Mouse (Mus musculus) midbrain, embryonic 11.5 days (tissue): ENCODE results near the gene Rnf150. TPM values are rescaled to one million over a fixed set of nuclear protein-coding genes. Genes with fewer than 3 reads are reported as not detected.

Experiments
- ATAC-seq: fragments of 200-750 bp; cut with Nextera tagmentation; 2 replicates; pipeline ENCODE4 v1.8.0; 2017; ENCODE audit warnings: moderate TSS enrichment, moderate library complexity; ENCODE audit not compliant: low FRiP score
- DNase-seq: peaks from one replicate; pipeline ENCODE4 v3.0.0; 2015; ENCODE audit warnings: low spot score; ENCODE audit errors: missing footprints
- H3K27ac ChIP-seq: fragments of 300-500 bp; sonication (generic); 2 replicates; pipeline ENCODE4 v1.5.1; 2014; ENCODE audit warnings: low read depth, low read length
- H3K27me3 ChIP-seq: fragments of 300-500 bp; sonication (generic); 2 replicates; pipeline ENCODE4 v1.6.1; 2014; ENCODE audit warnings: mild to moderate bottlenecking, low read length, moderate library complexity, mixed read lengths; ENCODE audit not compliant: control insufficient read depth, insufficient read depth
- H3K36me3 ChIP-seq: fragments of 300-500 bp; sonication (generic); 2 replicates; pipeline ENCODE4 v1.6.1; 2014; ENCODE audit warnings: mild to moderate bottlenecking, low read length, moderate library complexity, mixed read lengths; ENCODE audit not compliant: control insufficient read depth, insufficient read depth
- H3K4me1 ChIP-seq: fragments of 300-500 bp; sonication (generic); 2 replicates; pipeline ENCODE4 v1.6.1; 2014; ENCODE audit warnings: low read length; ENCODE audit not compliant: control insufficient read depth, insufficient read depth
- H3K4me2 ChIP-seq: fragments of 300-500 bp; sonication (generic); 2 replicates; pipeline ENCODE4 v1.6.1; 2014; ENCODE audit warnings: mild to moderate bottlenecking, moderate library complexity
- H3K4me3 ChIP-seq: fragments of 300-500 bp; sonication (generic); 2 replicates; pipeline ENCODE4 v1.5.1; 2014; ENCODE audit warnings: low read depth, low read length
- H3K9ac ChIP-seq: fragments of 300-500 bp; sonication (generic); 2 replicates; pipeline ENCODE4 v1.6.1; 2014; ENCODE audit warnings: low read length
- H3K9me3 ChIP-seq: fragments of 300-500 bp; sonication (generic); 2 replicates; pipeline ENCODE4 v1.6.1; 2016; ENCODE audit warnings: low read length; ENCODE audit not compliant: control insufficient read depth
- WGBS: fragments of 180-500 bp; shearing (Covaris S2); extraction: QIAGEN DNeasy Blood & Tissue Kit; methylation state at CpG from one replicate; pipeline ENCODE4 v1.1.7; 2014; 5-methylcytosine and 5-hydroxymethylcytosine counted together
- polyA plus RNA-seq: library from polyadenylated mRNA; unstranded; fragments of >200 nt; fragmentation: Nextera tagmentation; extraction: Ambion mirVana; gene quantifications from 2 replicates; pipeline ENCODE4 v1.2.1, GENCODE M21; 2014

The Rnf150 gene
- polyA plus RNA-seq, 1 experiment from 2014 or later, result 1.2 TPM

- 90% methylated on average over 5 of the region's 5 CpGs for WGBS
- ATAC-seq, result no peak
- H3K27me3 ChIP-seq, result no peaks in the 10 kb centered on the region
Observed at GRCm38 (mm10) chr8:83009481-83009880, 146.3 kb downstream of the Rnf150 start.

GRCm38 (mm10) chr8:83011286-83011685 lies 148.1 kb downstream of the Rnf150 start:
- no peak overlapping the region for H3K27ac ChIP-seq
- WGBS, result 69% methylated on average over 2 of the region's 2 CpGs
- no peak for ATAC-seq

More at GRCm38 (mm10) chr8:83009481-83009880, 146.3 kb downstream of the Rnf150 start:
- Histone ChIP-seq H3K4me2 (no peak overlapping the region), H3K36me3 (no peaks in the 10 kb centered on the region), H3K4me1 (no peaks in the 10 kb centered on the region), H3K4me3 (no peak overlapping the region), H3K27ac (no peak overlapping the region), H3K9ac (no peak overlapping the region), H3K9me3 (no peaks in the 10 kb centered on the region)
- peak; percentile 54 for DNase-seq

GRCm38 (mm10) chr8:83011758-83012157 lies 148.6 kb downstream of the Rnf150 start:
- Histone ChIP-seq H3K4me3 (no peak overlapping the region), H3K36me3 (no peaks in the 10 kb centered on the region), H3K9ac (no peak overlapping the region), H3K27me3 (no peaks in the 10 kb centered on the region), H3K9me3 (no peaks in the 10 kb centered on the region), H3K4me2 (no peak overlapping the region), H3K27ac (no peak overlapping the region), H3K4me1 (no peaks in the 10 kb centered on the region)
- no peak for ATAC-seq
- 42% methylated on average over 5 of the region's 5 CpGs for WGBS
- peak; percentile 19 for DNase-seq

More at GRCm38 (mm10) chr8:83011286-83011685, 148.1 kb downstream of the Rnf150 start:
- no peaks in the 10 kb centered on the region for H3K36me3 ChIP-seq
- H3K9me3 ChIP-seq, result no peaks in the 10 kb centered on the region
- H3K4me2 ChIP-seq, result no peak overlapping the region
- H3K27me3 ChIP-seq, result no peaks in the 10 kb centered on the region
- H3K4me3 ChIP-seq, result no peak overlapping the region
- no peak overlapping the region for H3K9ac ChIP-seq
- DNase-seq, result peak; percentile 64
- H3K4me1 ChIP-seq, result no peaks in the 10 kb centered on the region

- H3K27ac ChIP-seq, result no peak overlapping the region
- H3K4me3 ChIP-seq, result no peak overlapping the region
- no peak overlapping the region for H3K4me2 ChIP-seq
- H3K27me3 ChIP-seq, result no peaks in the 10 kb centered on the region
- no peak for DNase-seq
- no peaks in the 10 kb centered on the region for H3K4me1 ChIP-seq
- H3K9ac ChIP-seq, result no peak overlapping the region
- WGBS, result 78% methylated on average over 2 of the region's 2 CpGs
- H3K36me3 ChIP-seq, result no peaks in the 10 kb centered on the region
- ATAC-seq, result no peak
- H3K9me3 ChIP-seq, result no peaks in the 10 kb centered on the region
Observed at GRCm38 (mm10) chr8:83028211-83028610, 165.1 kb downstream of the Rnf150 start.

GRCm38 (mm10) chr8:83032800-83033199 lies 169.6 kb downstream of the Rnf150 start:
- no peak overlapping the region for H3K4me2 ChIP-seq
- WGBS, result 76% methylated on average over 7 of the region's 7 CpGs
- H3K4me1 ChIP-seq, result no peaks in the 10 kb centered on the region
- no peak for DNase-seq
- no peak overlapping the region for H3K9ac ChIP-seq
- no peak overlapping the region for H3K4me3 ChIP-seq
- H3K27ac ChIP-seq, result no peak overlapping the region
- ATAC-seq, result no peak
- no peaks in the 10 kb centered on the region for H3K36me3 ChIP-seq
- no peaks in the 10 kb centered on the region for H3K9me3 ChIP-seq
- no peaks in the 10 kb centered on the region for H3K27me3 ChIP-seq

- H3K27ac ChIP-seq, result no peak overlapping the region
- WGBS, result 97% methylated on average over 5 of the region's 5 CpGs
- no peak overlapping the region for H3K9ac ChIP-seq
- H3K36me3 ChIP-seq, result no peaks in the 10 kb centered on the region
- DNase-seq (no peak), ATAC-seq (no peak)
- no peak overlapping the region for H3K4me3 ChIP-seq
- no peak overlapping the region for H3K4me2 ChIP-seq
- H3K9me3 ChIP-seq, result no peaks in the 10 kb centered on the region
- no peaks in the 10 kb centered on the region for H3K27me3 ChIP-seq
- no peaks in the 10 kb centered on the region for H3K4me1 ChIP-seq
Observed at GRCm38 (mm10) chr8:83035141-83035540, 172.0 kb downstream of the Rnf150 start.

GRCm38 (mm10) chr8:83036521-83037166 lies 173.5 kb downstream of the Rnf150 start:
- no peaks in the 10 kb centered on the region for H3K27me3 ChIP-seq

GRCm38 (mm10) chr8:83037321-83037720 lies 174.2 kb downstream of the Rnf150 start:
- H3K9me3 ChIP-seq, result no peaks in the 10 kb centered on the region
- no peak overlapping the region for H3K9ac ChIP-seq
- 81% methylated on average over 1 of the region's 1 CpGs for WGBS
- DNase-seq (peak; percentile 54), ATAC-seq (no peak)
- no peak overlapping the region for H3K4me3 ChIP-seq
- H3K36me3 ChIP-seq, result no peaks in the 10 kb centered on the region
- H3K4me1 ChIP-seq, result no peaks in the 10 kb centered on the region
- no peak overlapping the region for H3K4me2 ChIP-seq
- H3K27me3 ChIP-seq, result no peaks in the 10 kb centered on the region
- H3K27ac ChIP-seq, result no peak overlapping the region

More at GRCm38 (mm10) chr8:83036521-83037166, 173.5 kb downstream of the Rnf150 start:
- no peak overlapping the region for H3K4me2 ChIP-seq
- H3K9ac ChIP-seq, result no peak overlapping the region
- H3K4me3 ChIP-seq, result no peak overlapping the region
- H3K4me1 ChIP-seq, result no peaks in the 10 kb centered on the region
- DNase-seq (peak; percentile 74), ATAC-seq (no peak)
- WGBS, result 87% methylated on average over 3 of the region's 3 CpGs
- H3K27ac ChIP-seq, result no peak overlapping the region
- no peaks in the 10 kb centered on the region for H3K9me3 ChIP-seq
- H3K36me3 ChIP-seq, result no peaks in the 10 kb centered on the region

GRCm38 (mm10) chr8:83038575-83038974 lies 175.4 kb downstream of the Rnf150 start:
- no peaks in the 10 kb centered on the region for H3K9me3 ChIP-seq
- H3K36me3 ChIP-seq, result no peaks in the 10 kb centered on the region
- H3K27ac ChIP-seq, result no peak overlapping the region
- 89% methylated on average over 10 of the region's 10 CpGs for WGBS
- H3K9ac ChIP-seq, result no peak overlapping the region
- ATAC-seq (no peak), DNase-seq (peak; percentile 69)
- H3K4me1 ChIP-seq, result no peaks in the 10 kb centered on the region
- no peaks in the 10 kb centered on the region for H3K27me3 ChIP-seq
- no peak overlapping the region for H3K4me2 ChIP-seq
- no peak overlapping the region for H3K4me3 ChIP-seq
